Mouse (Mus musculus): ENCODE measurements around the gene Bach1.
A peak's percentile ranks its signal among the peaks of the same experiment; 100 is the strongest.
"Not testable (repeated sequence)": the region's sequence is repeated elsewhere in the genome, so short reads cannot be mapped to it uniquely, and the experiment has no call there.

The Bach1 gene

DNA sequence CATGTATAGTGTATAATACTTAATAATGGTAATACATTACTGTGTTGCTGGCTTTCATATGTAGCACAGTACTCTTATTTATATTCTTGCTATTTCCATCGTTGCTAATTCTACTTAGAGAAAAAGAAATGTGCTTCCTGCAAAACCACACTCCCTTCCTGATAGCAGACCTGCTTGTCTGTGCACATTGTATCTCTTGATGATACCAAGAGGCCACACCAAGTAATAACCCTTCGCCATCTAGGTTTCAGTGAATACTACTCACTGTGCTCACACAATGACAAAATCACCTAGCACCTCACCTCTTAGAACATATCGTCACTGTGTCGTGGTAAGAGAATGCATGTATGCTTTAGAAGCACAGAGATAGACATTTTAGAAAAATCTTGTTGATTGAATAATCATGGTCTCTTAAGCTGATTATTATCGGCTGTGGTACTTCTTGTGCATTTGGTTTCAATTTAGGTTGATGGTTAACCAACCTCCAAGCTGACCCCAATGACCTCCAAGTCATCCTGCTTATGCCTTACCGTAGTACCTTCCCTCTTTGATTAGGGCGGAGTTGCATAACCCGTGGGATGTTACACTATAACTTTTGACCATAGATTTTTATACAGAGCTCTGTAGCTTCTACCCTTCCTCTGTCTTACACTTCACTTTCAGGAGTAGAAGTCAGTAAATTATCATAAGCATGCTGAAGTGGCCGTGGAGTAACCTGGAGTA is 17.7 kb upstream of the Bach1 start:
- no peak for DNase-seq (ENCODE audit: low read depth, low spot score)

DNA sequence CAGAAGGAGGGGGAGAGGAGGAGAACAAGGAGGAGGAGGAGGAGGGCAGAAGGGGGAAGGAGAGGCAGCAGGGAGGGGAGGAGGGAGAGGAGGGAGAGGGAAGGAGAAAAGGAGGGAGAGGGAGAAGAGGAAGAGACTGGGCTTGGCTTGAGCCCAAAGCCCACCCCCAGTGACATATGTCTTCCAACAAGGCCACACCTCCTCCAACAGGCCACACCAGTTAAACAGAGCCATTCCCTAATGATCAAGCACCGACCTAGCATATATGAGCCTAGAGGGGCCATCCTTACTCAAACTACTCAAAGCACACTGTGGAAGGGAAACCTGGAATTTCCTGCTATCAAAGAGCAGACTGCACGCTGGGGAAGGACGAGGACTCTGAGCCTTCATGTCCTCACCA is 16.9 kb upstream of the Bach1 start:
- DNase-seq (ENCODE audit: low read depth, low spot score) = no peak

DNA sequence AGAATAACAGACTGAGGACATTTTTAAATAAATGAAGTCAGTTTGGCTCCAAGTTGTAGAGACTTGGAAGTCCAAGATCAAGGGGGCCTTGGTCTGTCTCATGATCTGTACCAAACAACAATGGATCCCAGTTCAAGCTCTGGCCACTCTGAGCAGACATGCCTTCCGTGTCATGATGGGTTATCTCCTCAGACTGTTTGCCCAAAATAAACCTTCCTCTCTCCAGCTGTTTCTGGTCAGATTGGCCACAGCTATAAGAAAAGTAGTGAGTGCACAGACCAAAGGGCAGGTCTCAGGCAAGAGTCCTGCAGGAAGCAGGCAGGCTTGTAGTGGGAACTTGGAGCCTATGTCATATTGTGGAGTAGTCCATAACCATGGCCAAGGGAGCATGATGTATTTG is 12.3 kb upstream of the Bach1 start:
- no peak for DNase-seq (ENCODE audit: low read depth, low spot score)

DNA sequence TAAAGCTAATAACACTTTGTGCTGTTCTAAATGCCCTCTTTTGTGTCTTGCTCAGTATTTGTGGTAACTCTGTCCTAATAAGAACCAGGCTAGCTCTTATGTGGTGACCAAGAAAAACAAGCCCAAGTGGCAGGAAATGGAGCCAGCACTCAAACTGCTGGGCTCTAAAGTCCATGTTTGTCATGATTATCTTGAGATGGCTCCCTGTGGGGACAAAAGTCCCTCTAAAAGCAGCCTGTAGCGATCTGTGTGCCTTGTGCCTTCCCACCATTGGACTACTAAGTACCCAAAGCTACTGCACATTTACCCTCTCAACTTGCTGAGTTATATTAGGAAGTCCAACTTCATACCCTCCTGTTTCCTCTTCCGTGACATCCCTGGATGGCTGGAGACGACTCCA is 11.4 kb upstream of the Bach1 start:
- DNase-seq (ENCODE audit: low read depth, low spot score) = no peak

DNA sequence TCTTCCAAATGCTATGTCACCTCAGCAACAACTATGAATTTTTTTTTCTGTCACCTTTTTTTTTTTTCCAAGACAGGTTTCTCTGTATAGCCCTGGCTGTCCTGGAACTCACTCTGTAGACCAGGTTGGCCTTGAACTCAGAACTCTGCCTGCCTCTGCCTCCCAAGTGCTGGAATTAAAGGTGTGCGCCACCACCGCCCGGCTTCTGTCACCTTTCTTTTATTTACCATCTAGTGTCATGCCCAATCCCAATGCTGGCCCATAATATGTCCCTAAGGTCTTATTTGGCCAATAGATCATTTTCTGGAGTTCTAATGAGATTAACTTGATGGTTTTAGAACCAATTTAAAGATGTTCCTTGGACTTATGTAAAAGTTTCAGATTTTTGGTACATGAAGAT is 10.4 kb upstream of the Bach1 start:
- DNase-seq (ENCODE audit: low read depth, low spot score) = not testable (repeated sequence)

DNA sequence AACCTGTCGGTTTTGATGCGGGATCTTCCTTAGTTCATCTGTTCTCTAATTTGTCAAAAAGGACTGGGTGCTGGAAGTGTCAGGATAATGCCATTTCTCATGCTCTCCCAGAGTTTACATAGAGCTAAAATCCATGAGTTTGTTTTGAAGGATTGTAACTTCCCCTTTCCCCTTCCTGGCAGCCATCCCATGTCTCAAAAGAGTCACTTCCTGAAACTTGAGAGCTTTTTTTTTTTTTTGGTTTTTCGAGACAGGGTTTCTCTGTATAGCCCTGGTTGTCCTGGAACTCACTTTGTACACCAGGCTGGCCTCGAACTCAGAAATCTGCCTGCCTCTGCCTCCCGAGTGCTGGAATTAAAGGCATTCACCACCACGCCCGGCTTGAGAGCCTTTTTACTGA is 9.9 kb upstream of the Bach1 start:
- not testable (repeated sequence) for DNase-seq (ENCODE audit: low read depth, low spot score)

DNA sequence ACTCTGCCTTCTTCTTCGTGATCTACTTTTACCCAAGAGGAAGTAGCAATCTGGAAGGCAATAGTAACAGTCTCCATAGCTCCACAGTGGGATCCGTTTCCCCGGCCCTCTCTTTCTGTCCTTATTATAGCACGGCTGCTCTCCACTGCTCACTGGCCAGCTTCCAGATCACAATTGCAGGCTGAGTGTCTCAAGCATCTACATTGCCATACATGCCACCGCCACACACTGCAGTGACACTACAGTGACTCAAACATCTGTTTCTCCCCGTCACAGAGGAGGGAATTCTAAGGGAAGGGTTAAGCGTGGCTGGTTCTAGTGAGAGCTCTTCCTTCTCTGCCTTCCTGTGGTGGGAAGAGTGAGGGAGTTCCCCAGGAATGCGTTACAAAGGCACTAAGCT is 9.5 kb upstream of the Bach1 start:
- DNase-seq (ENCODE audit: low read depth, low spot score) = no peak

DNA sequence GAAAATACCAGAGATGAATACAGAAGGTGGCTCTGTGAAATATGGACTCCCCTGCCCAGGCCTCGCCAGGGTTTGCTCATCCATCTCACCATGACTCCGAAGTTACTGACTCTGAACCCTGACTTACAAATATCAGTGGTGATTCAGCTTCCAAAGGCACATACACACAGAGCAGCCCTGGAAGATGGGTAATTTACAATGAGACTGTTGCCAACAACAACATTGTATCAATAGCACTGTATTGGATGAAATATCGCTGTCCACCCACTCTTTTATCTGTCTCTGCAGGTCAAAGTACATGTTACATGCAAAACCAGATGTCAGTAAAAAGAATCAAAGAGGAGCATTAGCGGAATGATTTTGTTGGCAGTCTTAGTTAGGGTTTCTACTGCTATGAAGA is 8.2 kb upstream of the Bach1 start:
- DNase-seq (ENCODE audit: low read depth, low spot score) = no peak

DNA sequence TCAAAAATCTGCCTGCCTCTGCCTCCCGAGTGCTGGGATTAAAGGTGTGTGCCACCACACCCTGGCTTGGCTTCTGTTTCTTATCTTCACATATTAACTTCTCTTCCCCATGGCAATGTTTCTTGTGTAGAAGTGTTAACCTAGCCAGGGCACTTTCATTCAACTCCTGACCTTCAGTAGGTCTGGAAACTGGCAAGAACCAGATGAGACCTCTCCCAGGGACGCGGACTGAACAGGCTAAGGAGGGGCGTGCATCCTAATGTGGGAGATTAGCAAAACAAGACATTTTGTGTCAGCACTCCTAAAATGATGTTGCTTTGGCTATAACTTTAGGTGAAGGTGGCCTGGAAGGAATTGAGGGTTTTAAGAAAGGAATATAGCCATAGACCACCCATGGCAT is 7.6 kb upstream of the Bach1 start:
- DNase-seq (ENCODE audit: low read depth, low spot score) = no peak

DNA sequence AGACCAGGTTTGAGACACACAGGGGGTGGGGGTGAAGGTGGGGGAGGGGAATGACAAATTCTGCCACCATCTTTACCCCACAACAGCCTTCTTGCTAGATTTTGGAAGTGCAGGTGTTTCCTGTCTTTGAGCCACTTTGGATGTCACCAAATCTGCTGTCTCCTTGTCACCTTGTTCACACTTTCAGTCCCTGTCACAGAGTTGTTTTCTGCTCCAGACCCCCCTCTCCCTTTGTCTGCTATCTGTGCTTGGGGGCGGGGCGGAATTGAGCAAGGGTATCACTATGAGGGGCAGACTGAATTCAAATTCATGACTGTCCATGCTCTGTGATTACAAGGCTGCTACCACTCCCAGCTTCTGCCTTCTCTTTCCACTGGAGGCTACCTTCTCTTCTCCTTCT is 6.2 kb upstream of the Bach1 start:
- DNase-seq (ENCODE audit: low read depth, low spot score) = no peak

DNA sequence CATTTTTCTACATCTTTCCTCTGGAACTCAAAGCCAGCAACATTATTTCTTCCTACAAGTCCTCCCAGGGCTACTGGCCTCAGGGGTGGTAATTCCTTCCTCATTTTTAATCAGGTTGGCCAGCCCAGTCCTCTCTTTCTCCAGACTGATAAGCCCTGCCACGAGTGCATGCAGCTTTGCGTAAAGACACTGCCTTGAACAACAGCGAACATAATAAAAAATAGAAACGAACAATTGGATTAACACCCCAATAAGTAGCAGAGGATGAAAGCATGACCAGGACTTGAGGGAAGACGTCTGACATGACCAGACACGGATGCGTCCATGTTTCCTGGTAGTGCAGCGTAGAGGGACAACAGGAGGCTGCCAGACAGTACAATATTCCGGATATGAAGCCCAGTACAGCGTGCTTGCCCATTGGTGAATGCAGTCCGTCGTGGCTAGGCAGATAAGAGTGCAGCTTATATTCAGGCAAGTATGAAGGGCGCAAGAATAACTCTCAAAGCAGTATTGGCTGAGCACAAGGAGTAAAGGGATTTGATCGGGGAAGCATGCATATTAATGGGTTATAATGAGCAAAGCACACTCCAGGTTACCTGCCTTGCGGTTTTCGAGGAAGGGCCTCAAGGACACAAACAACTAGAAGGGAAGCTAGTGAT is 909 bp upstream of the Bach1 start:
- DNase-seq (ENCODE audit: low read depth, low spot score) = no peak

DNA sequence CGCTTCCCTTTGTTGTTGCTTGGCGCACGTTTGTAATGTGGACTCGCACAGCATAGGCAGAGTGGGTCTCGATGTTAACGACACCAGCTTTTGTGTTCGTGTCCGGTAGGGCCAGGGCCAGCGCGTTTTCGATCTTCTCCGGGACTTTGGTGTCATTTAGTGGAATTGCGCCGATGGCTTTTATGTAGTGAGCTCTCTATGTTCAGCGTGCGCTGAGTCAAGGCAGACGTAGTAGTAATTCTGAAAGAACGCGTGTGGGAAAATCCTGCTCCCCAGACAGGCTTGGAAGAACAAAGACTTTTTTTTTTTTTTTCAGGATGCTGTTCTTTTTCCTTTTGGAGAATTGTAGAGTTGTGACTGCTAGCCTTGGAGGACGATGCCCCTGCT is 554 bp downstream of the Bach1 start:
- DNase-seq (ENCODE audit: low read depth, low spot score) = peak; percentile 35

DNA sequence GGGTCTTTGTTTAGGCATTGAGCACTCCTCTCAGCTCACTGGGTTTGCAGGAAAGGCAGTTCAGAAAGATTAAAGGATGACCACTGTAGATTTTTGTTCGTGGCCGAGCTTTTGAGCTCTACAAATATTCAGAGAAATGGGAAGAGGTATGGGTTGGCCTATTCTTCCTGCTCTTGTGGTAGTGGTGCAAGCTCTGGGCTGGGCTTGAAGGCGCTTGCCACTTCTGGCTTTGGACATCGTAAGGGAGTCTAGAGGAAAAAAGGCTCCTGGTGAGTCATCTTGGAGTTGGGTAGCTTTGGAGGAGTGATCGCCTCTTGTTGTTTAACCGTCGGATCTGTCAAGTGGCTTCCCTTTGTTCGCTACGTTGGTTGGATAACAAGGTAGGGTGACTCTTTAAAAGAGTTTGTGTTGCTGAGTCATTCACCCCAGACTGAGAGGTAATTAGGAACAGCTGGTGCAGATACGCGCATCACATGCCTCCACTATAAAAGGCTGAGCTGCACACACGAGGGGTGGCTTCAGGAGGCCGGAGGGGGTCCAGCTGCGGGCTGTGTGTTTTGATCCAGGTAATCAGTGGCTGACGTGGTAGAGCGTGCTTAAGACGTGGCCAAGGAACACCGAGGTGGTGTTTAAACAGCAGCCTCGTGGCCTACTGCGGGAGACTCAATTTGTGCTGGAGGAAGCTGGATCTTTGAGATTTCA is 1.1 kb downstream of the Bach1 start:
- peak; percentile 26 for DNase-seq (ENCODE audit: low read depth, low spot score)

DNA sequence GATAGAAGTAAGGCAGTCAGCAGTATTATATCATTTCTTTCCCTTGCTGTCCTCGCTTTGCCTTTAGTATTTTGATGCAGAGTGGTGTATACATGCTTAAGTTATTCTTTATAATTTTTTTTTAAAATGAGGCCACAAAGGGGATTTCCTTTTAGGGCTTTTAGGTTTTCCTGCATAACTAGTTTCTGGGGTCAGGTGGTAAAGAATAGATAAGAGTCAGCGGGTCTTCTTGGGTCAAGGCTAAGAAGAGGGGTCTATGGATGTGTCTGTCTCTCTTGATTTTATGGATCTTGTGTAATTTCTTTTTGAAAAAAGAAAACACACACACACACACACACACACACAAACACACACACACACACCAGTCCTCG is 1.6 kb downstream of the Bach1 start:
- no peak for DNase-seq (ENCODE audit: low read depth, low spot score)

DNA sequence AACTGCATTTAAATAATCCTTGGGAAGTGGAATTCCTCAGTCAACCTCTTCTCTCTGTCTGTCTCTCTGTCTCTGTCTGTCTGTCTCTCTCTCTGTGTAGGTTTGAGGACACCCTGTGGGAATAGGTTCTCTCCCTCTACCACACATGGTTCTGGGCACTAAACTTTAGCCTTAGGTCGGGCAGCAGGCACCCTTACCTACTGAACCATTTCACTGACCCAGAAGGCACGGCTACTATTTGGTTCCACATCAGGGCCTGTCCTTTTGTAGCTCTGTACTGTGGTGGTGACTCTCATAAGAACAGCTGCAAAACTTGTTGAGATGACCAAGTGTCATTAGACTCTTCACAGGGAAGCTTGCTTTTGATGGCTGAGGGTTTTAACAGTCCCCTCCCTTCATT is 3.1 kb downstream of the Bach1 start:
- DNase-seq (ENCODE audit: low read depth, low spot score) = no peak

DNA sequence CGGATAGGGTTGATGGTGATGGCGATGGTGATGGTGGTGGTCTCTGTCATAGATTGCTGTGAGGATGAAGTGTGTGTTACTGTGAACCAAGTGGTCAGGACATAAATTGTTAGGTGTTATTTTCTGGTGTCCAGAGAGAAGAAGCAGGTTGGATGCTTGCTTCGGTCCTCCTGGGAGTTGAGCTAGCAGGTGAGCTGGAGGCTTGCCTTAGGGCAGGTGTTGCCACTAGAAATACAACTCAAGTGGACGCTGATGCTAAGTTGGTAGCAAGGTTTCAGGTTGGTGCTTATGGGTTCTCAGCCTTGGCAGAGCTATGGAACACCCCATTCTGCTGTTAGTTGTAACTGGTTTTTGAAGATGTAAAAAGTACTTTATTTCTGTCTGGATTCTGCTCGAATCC is 4.1 kb downstream of the Bach1 start:
- DNase-seq (ENCODE audit: low read depth, low spot score) = no peak

DNA sequence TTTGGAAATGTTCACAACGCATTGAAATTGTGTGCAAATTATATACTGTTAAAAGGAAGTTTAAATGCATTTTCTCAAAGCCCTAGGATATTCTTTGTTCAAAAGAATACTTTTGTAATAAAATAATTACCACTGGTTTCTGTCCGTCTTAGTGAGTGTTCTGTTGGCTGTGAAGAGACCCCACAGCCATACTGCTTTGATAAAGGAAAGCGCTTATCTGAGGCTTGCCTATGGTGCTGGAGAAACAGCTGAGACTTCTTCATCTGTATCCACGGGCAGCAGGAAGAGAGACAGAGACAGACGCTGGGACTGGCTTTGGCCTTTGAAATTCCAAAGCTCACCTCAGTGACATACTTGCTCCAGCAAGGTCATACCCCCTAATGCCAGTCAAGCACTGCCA is 5.5 kb downstream of the Bach1 start:
- DNase-seq (ENCODE audit: low read depth, low spot score) = no peak

DNA sequence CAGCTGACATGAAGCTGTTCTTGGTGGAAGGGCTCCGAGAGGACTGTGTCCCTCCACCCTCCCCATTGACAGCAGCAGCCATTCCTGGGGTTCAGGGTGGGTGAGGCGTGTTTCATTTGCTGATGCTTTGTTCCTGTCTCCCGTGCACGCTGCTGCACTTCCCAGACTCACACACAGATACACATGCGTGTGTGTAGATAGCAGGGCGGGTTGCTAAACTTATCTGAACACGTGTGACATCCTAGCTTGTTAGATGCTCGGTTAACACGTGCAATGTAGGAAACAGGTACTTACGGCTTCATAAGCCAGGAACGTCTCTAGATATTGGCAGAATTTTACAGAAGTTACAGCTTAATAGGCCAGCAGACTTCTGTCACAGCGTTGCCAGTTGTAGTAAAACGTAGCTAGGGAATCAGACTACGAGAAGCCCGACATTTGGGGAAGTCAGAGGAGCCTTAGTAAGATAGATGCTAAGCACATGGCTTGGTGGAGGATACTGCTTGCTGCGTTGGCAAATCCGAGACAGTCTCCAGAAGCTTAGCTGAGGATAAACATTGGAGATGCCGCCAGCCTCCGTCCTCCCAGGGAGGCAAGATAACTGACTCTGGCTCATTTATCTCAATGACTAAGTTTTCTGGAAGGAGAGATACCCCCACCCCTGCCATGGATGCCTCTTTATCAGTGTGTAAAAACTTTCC is 7.3 kb downstream of the Bach1 start:
- DNase-seq (ENCODE audit: low read depth, low spot score) = no peak

DNA sequence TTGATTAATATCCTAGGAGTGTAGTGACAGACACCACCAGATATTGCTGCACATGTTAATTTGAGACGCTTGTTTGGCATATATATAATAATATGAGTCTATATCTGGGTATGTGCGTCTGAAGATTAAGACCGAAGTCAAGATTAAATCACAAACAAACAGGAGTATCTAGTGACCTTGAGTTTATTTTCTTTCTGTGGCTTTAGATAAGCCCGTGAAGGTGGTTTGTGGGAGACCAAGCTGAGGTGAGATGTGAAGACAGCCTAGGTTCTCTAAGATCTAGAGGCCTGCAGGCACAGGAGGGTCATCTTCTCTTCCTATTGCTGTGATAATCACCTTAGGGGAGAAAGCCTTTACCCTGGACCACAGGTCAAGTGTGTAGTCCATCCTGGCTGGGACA is 8.6 kb downstream of the Bach1 start:
- no peak for DNase-seq (ENCODE audit: low read depth, low spot score)

DNA sequence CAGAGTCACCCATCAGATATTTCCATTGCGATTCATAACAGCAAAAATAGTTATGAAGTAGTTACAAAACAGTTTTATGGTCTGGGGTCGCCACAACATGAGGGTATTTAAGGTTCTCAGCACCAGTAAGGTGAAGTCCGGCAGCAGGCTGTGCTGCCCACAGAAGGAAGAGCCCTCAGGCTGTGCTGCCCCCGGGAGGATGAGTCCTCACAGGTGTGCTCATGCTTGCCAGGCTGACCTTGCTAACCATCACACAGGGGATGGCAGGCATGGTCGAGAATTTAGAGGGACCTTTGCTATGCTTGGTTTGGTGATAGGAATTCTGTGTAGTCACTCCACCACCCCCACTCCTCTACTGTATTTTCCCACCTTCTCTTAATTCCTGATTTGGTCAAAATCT is 9.8 kb downstream of the Bach1 start:
- DNase-seq (ENCODE audit: low read depth, low spot score) = no peak

DNA sequence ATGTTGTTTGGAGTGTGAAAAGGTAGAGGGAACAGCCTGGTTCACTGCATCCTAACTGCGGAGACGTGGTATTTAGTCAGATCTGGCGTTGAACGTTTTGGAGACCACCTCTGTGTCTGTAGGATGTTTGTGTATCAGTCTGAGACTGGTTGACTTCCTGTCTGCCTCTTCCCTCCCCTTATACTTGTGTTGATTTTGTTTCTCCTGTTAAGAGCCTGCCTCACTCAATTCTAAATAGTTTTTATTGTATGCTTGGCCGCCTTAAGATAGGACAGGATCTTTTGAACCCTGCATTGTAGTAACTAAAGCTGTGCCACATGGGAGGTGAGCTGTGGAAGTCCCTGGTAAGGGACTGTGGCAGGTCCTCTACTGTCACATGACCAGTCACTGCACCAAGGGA is 10.4 kb downstream of the Bach1 start:
- no peak for DNase-seq (ENCODE audit: low read depth, low spot score)

DNA sequence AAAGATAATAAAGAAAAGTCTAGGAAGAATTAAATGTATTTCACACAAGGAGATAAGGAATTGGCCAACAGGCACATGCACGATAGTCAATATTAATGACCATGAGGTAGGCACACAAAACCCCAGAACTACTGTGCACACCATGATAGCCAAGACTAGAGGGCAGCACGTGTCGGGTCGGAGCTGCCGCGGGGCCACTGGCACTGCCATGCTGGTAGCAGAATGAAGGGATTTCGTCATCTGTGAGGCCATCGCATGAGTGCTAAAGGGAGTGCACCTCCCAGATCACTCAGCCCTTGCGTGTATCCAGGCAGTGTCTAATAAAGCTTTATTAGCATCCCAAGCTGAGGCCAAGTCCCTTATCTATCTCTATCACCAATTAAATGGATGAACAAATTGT is 11.2 kb downstream of the Bach1 start:
- DNase-seq (ENCODE audit: low read depth, low spot score) = no peak

DNA sequence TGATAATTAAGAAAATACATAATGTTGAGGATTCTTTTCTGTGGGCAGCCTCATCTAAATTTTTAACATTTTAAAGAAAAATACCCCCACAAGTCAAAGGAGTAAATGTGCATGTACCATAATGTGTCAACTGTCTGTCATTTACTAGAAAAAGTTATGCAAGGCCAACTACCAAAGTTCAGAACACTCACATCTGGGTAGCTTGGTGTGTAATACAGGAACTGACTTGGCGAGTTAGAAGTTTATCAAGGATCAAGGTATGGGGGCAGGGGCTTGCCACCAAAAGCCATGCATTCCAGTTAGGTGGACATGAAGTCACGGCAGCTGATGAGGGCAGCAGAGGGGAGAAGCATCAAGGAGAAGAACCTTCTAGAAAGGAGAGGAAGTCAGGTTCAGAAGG is 13.2 kb downstream of the Bach1 start:
- DNase-seq (ENCODE audit: low read depth, low spot score) = no peak
